Mouse (Mus musculus) A20 (cell line): Measurements from ENCODE around the gene Adcy10.

Experiments used
- DNase-seq: peaks from one replicate; pipeline ENCODE4 v3.0.0-alpha.2; 2011; ENCODE audit warnings: low read depth, low spot score

Gene Adcy10

GRCm38 (mm10) chr1:165484688-165485233 is at the start of gene Adcy10:
Gene Adcy10, plus strand, starts transcription at chr1:165485183.
- DNase-seq, result no peak

- DNase-seq, result peak; percentile 20
Measured at GRCm38 (mm10) chr1:165438289-165439021, 46.5 kb upstream of the Adcy10 start.

- DNase-seq, result no peak
Measured at GRCm38 (mm10) chr1:165440788-165441187, 44.2 kb upstream of the Adcy10 start.

GRCm38 (mm10) chr1:165441201-165441600 is 43.8 kb upstream of the Adcy10 start:
- no peak for DNase-seq

- no peak for DNase-seq
Measured at GRCm38 (mm10) chr1:165441719-165442118, 43.3 kb upstream of the Adcy10 start.

GRCm38 (mm10) chr1:165459041-165459502 is 25.9 kb upstream of the Adcy10 start:
- no peak for DNase-seq

GRCm38 (mm10) chr1:165459503-165460181 is 25.3 kb upstream of the Adcy10 start:
- DNase-seq, result peak; percentile 78

- peak; percentile 99 for DNase-seq
Measured at GRCm38 (mm10) chr1:165460360-165460800, 24.6 kb upstream of the Adcy10 start, which contains the start of the genes Dcaf6 and Mpc2. Gene Dcaf6, minus strand, starts transcription at chr1:165460475. Gene Mpc2, plus strand, starts transcription at chr1:165460637.

GRCm38 (mm10) chr1:165460801-165461377 is 24.1 kb upstream of the Adcy10 start:
- DNase-seq, result peak; percentile 100

GRCm38 (mm10) chr1:165461681-165462080 is 23.3 kb upstream of the Adcy10 start:
- peak; percentile 72 for DNase-seq

GRCm38 (mm10) chr1:165462861-165463260 is 22.1 kb upstream of the Adcy10 start:
- DNase-seq, result no peak

- no peak for DNase-seq
Measured at GRCm38 (mm10) chr1:165464574-165464973, 20.4 kb upstream of the Adcy10 start.

- no peak for DNase-seq
Measured at GRCm38 (mm10) chr1:165468971-165469370, 16.0 kb upstream of the Adcy10 start.

GRCm38 (mm10) chr1:165469717-165470116 is 15.3 kb upstream of the Adcy10 start:
- no peak for DNase-seq

- DNase-seq, result peak; percentile 69
Measured at GRCm38 (mm10) chr1:165471490-165471889, 13.5 kb upstream of the Adcy10 start.

GRCm38 (mm10) chr1:165486108-165486507 is 1.1 kb downstream of the Adcy10 start:
- DNase-seq, result no peak

GRCm38 (mm10) chr1:165489197-165489596 is 4.2 kb downstream of the Adcy10 start:
- DNase-seq, result no peak

- no peak for DNase-seq
Measured at GRCm38 (mm10) chr1:165498856-165499255, 13.9 kb downstream of the Adcy10 start.

- DNase-seq, result peak; percentile 33
Measured at GRCm38 (mm10) chr1:165503307-165504024, 18.5 kb downstream of the Adcy10 start.

GRCm38 (mm10) chr1:165506303-165506702 is 21.3 kb downstream of the Adcy10 start:
- DNase-seq, result no peak

- no peak for DNase-seq
Measured at GRCm38 (mm10) chr1:165510161-165510560, 25.2 kb downstream of the Adcy10 start.
